Mouse (Mus musculus) kidney, embryonic 16.5 days (tissue): ENCODE measurements at regions not wholly inside any gene's neighbourhood (a gene's known extent, or its start where the extent isn't known, plus 50 kb on each side); places are given as distances from the start of the nearest gene placed in this dataset.

Experiments
- ATAC-seq: fragments of 200-750 bp; cut with Nextera tagmentation; 2 replicates; pipeline ENCODE4 v1.8.0; 2017; ENCODE audit warnings: moderate TSS enrichment; ENCODE audit not compliant: low FRiP score, low TSS enrichment
- H3K27ac ChIP-seq: fragments of 300-500 bp; sonication (generic); 2 replicates; pipeline ENCODE4 v1.5.1; 2014; ENCODE audit warnings: low read length
- H3K27me3 ChIP-seq: fragments of 300-500 bp; sonication (generic); 2 replicates; pipeline ENCODE4 v1.6.1; 2014; ENCODE audit warnings: low read length, control low read depth, mixed read lengths; ENCODE audit not compliant: insufficient read depth
- H3K36me3 ChIP-seq: fragments of 300-500 bp; sonication (generic); 2 replicates; pipeline ENCODE4 v1.6.1; 2014; ENCODE audit warnings: low read length, control low read depth, mixed read lengths; ENCODE audit not compliant: insufficient read depth
- H3K4me1 ChIP-seq: fragments of 300-500 bp; sonication (generic); 2 replicates; pipeline ENCODE4 v1.6.1; 2014; ENCODE audit warnings: low read length, control low read depth, mixed read lengths; ENCODE audit not compliant: insufficient read depth
- H3K4me2 ChIP-seq: fragments of 300-500 bp; sonication (generic); replicated peaks from 2 replicates; pipeline ENCODE4 v1.6.1; 2014; ENCODE audit warnings: low read depth, low read length
- H3K4me3 ChIP-seq: fragments of 300-500 bp; sonication (generic); 2 replicates; pipeline ENCODE4 v1.5.1; 2014; ENCODE audit warnings: mild to moderate bottlenecking, low read length
- H3K9ac ChIP-seq: fragments of 300-500 bp; sonication (generic); replicated peaks from 2 replicates; pipeline ENCODE4 v1.6.1; 2014; ENCODE audit warnings: low read length
- H3K9me3 ChIP-seq: fragments of 300-500 bp; sonication (generic); 2 replicates; pipeline ENCODE4 v1.6.1; 2016; ENCODE audit warnings: low read length, control low read depth
- WGBS: fragments of 180-500 bp; shearing (Covaris S2); extraction: QIAGEN DNeasy Blood & Tissue Kit; methylation state at CpG from one replicate; pipeline ENCODE4 v1.1.7; 2014; 5-methylcytosine and 5-hydroxymethylcytosine counted together

GRCm38 (mm10) chr2:21060347-21060650 lies 91.6 kb upstream of the Arhgap21 start:
- no peaks in the 10 kb centered on the region for H3K36me3 ChIP-seq
- no peak for ATAC-seq
- H3K4me3 ChIP-seq = no peak overlapping the region
- no peak overlapping the region for H3K9ac ChIP-seq
- no peak overlapping the region for H3K27ac ChIP-seq
- H3K27me3 ChIP-seq = no peaks in the 10 kb centered on the region
- WGBS = 82% methylated on average over 2 of the region's 2 CpGs
- H3K4me2 ChIP-seq = no peak overlapping the region
- H3K9me3 ChIP-seq = no peaks in the 10 kb centered on the region
- H3K4me1 ChIP-seq = no peaks in the 10 kb centered on the region

- no peak overlapping the region for H3K4me3 ChIP-seq
- no peak overlapping the region for H3K9ac ChIP-seq
- H3K9me3 ChIP-seq = no peaks in the 10 kb centered on the region
- H3K27ac ChIP-seq = no peak overlapping the region
- no peaks in the 10 kb centered on the region for H3K4me1 ChIP-seq
- no peaks in the 10 kb centered on the region for H3K36me3 ChIP-seq
- WGBS = 51% methylated on average over 3 of the region's 3 CpGs
- ATAC-seq = no peak
- H3K4me2 ChIP-seq = no peak overlapping the region
- H3K27me3 ChIP-seq = no peaks in the 10 kb centered on the region
Measured at GRCm38 (mm10) chr2:21059618-21060346, 91.1 kb upstream of the Arhgap21 start.

DNA sequence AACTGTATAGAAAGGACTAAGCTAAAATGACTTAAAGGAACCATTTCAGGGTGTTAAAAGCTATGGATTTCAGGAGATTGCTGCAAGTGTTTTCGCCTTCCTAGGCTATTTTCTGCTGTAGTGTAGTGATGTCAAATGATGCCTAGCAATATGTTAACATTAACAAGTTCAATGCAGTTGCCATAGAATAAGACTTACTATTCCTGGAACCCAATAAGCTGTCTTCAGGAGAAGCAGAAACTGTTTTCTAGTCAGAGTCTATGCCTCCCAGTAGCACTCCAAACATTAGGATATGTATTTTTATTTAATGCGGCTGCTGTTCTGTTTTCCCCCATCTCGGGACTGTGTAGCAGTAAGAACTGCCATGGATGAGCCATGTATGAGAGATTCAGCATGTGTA lies 90.3 kb upstream of the Arhgap21 start:
- no peak for ATAC-seq
- Histone ChIP-seq H3K9ac (no peak overlapping the region), H3K36me3 (no peaks in the 10 kb centered on the region), H3K4me2 (no peak overlapping the region), H3K27ac (no peak overlapping the region), H3K4me3 (no peak overlapping the region), H3K4me1 (no peaks in the 10 kb centered on the region), H3K27me3 (no peaks in the 10 kb centered on the region), H3K9me3 (no peaks in the 10 kb centered on the region)
- WGBS = 85% methylated on average over 3 of the region's 3 CpGs

DNA sequence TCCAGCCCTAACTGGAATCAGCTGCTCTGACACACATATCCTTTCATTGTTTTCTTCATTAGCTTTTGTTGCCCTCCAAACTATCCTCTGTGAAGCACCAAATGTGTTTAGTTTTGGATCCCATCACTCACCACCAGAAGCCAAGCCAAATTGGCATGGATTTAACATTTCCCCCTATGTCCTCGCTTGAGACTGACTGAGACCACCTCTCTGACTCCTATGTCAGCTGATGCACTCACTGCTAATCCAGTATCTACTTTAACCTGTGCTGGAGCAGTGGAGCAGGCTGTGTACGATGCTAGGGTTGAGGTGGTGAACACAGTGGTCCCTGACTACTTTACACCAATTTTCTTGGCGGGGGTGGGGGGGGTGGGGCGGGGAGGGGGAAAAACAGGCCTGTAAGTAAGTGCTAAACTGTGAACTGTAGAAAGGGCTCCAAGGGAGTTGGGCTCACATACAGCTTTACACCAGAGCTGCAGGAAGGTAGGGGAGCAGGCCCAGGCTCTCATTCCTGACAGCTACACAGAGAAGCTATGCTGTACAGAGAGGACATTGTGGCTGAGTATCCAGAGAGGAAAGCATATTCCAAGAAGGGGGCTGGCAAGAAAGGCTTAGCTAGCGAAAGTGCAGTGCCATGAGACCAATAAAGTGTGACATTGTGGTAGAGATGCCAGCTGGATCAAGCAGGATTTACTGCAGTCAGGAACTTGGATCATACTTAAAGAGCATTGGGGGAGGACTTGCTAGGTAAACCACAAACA lies 87.9 kb upstream of the Arhgap21 start:
- no peaks in the 10 kb centered on the region for H3K4me1 ChIP-seq
- no peak overlapping the region for H3K9ac ChIP-seq
- H3K9me3 ChIP-seq = no peaks in the 10 kb centered on the region
- no peaks in the 10 kb centered on the region for H3K36me3 ChIP-seq
- no peak overlapping the region for H3K4me2 ChIP-seq
- 83% methylated on average over 5 of the region's 5 CpGs for WGBS
- H3K4me3 ChIP-seq = no peak overlapping the region
- H3K27ac ChIP-seq = no peak overlapping the region
- no peak for ATAC-seq
- no peaks in the 10 kb centered on the region for H3K27me3 ChIP-seq

DNA sequence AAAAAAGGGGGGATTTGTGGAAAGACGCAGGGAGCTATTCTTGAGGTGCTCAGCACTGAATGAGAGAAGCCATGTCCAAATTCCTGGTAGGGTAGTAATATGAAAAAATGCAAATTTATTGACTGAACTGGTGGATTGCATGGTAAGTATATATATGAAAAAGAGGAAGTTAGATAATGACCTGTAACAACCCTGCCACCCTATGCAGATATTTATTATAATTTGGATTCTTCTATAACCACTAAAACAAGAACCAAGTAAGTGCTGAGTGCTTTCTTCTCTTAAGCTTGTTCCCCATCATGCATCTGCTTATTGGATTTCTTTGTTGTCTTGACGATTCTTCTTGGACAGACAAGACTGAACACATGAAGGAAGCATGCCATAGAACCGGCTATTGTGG lies 86.7 kb upstream of the Arhgap21 start:
- Histone ChIP-seq H3K9me3 (no peaks in the 10 kb centered on the region), H3K27ac (no peak overlapping the region), H3K36me3 (no peaks in the 10 kb centered on the region), H3K9ac (no peak overlapping the region), H3K4me1 (no peaks in the 10 kb centered on the region), H3K27me3 (no peaks in the 10 kb centered on the region), H3K4me3 (no peak overlapping the region), H3K4me2 (no peak overlapping the region)
- no peak for ATAC-seq
- WGBS = 93% methylated on average over 3 of the region's 3 CpGs

GRCm38 (mm10) chr2:21054325-21055082 lies 85.8 kb upstream of the Arhgap21 start:
- 54% methylated on average over 6 of the region's 6 CpGs for WGBS
- no peak overlapping the region for H3K4me2 ChIP-seq

GRCm38 (mm10) chr2:21053596-21053995 lies 84.9 kb upstream of the Arhgap21 start:
- Histone ChIP-seq H3K4me3 (no peak overlapping the region), H3K27ac (no peak overlapping the region), H3K9ac (no peak overlapping the region), H3K4me2 (no peak overlapping the region), H3K27me3 (no peaks in the 10 kb centered on the region), H3K9me3 (no peaks in the 10 kb centered on the region), H3K36me3 (no peaks in the 10 kb centered on the region), H3K4me1 (no peaks in the 10 kb centered on the region)
- WGBS = 76% methylated on average over 5 of the region's 5 CpGs
- ATAC-seq = no peak

More at GRCm38 (mm10) chr2:21054325-21055082, 85.8 kb upstream of the Arhgap21 start:
- H3K4me3 ChIP-seq = no peak overlapping the region
- no peak for ATAC-seq
- H3K36me3 ChIP-seq = no peaks in the 10 kb centered on the region
- H3K27ac ChIP-seq = no peak overlapping the region
- no peaks in the 10 kb centered on the region for H3K27me3 ChIP-seq
- H3K4me1 ChIP-seq = no peaks in the 10 kb centered on the region
- H3K9ac ChIP-seq = no peak overlapping the region
- no peaks in the 10 kb centered on the region for H3K9me3 ChIP-seq

DNA sequence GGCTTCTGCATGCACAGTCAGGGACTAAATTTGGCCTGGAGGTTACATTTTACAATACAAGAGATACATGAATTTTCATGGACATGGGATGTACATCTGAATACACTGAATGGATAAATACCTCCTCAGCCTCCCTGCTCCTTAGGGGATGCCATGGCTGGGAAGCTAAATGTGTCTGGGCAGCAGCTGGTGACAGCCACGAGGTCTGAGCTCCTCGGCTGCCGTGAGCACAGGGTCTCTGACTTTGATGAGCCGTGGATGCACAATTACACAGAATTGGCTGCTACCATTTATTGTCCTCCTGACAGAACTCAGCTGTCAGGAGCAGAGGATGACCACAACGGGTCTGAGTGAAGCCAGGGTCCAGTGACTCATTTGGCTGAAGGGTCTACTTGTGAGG lies 80.3 kb upstream of the Arhgap21 start:
- Histone ChIP-seq H3K27ac (no peak overlapping the region), H3K4me1 (no peaks in the 10 kb centered on the region), H3K9me3 (no peaks in the 10 kb centered on the region), H3K4me2 (no peak overlapping the region), H3K4me3 (no peak overlapping the region), H3K36me3 (no peaks in the 10 kb centered on the region), H3K9ac (no peak overlapping the region), H3K27me3 (no peaks in the 10 kb centered on the region)
- ATAC-seq = no peak
- WGBS = 21% methylated on average over 5 of the region's 5 CpGs

GRCm38 (mm10) chr2:21048226-21048625 lies 79.5 kb upstream of the Arhgap21 start:
- no peak overlapping the region for H3K27ac ChIP-seq
- 80% methylated on average over 6 of the region's 6 CpGs for WGBS
- no peaks in the 10 kb centered on the region for H3K36me3 ChIP-seq
- H3K27me3 ChIP-seq = no peaks in the 10 kb centered on the region
- no peaks in the 10 kb centered on the region for H3K9me3 ChIP-seq
- H3K4me1 ChIP-seq = no peaks in the 10 kb centered on the region
- no peak for ATAC-seq
- H3K9ac ChIP-seq = no peak overlapping the region
- no peak overlapping the region for H3K4me3 ChIP-seq
- no peak overlapping the region for H3K4me2 ChIP-seq
